Mouse (Mus musculus) myocyte (in vitro differentiated cells): ENCODE measurements around the gene Amhr2. TPM values are rescaled to one million over a fixed set of nuclear protein-coding genes. Genes with fewer than 3 reads are reported as not detected.

Experiments used
- H3K27me3 ChIP-seq: one replicate; pipeline ENCODE4 v1.6.1; 2011; ENCODE audit not compliant: control insufficient read depth, insufficient read depth, insufficient read length
- H3K36me3 ChIP-seq: one replicate; pipeline ENCODE4 v1.6.1; 2011; ENCODE audit not compliant: control insufficient read depth, insufficient read depth
- H3K4me2 ChIP-seq: one replicate; pipeline ENCODE4 v1.6.1; 2011; ENCODE audit warnings: low read depth, control low read depth
- H3K4me3 ChIP-seq: one replicate; pipeline ENCODE4 v1.5.1; 2011; ENCODE audit warnings: mild to moderate bottlenecking, control low read depth, moderate library complexity
- H3K79me2 ChIP-seq: one replicate; pipeline ENCODE4 v1.6.1; 2011; ENCODE audit not compliant: control insufficient read depth, insufficient read depth
- H3ac ChIP-seq: one replicate; pipeline ENCODE4 v1.6.1; 2011; ENCODE audit not compliant: control insufficient read depth, insufficient read length
- CEBPB ChIP-seq: IDR thresholded peaks from 2 replicates; pipeline ENCODE4 v1.6.1; 2011; ENCODE audit warnings: mild to moderate bottlenecking, moderate library complexity; ENCODE audit not compliant: poor library complexity, insufficient read depth, severe bottlenecking
- E2F4 ChIP-seq: IDR thresholded peaks from one replicate; pipeline ENCODE4 v1.6.1; 2011; ENCODE audit warnings: mild to moderate bottlenecking, control low read depth, moderate library complexity; ENCODE audit not compliant: insufficient read depth
- MAX ChIP-seq: IDR thresholded peaks from one replicate; pipeline ENCODE4 v1.6.1; 2011; ENCODE audit warnings: low read depth, mild to moderate bottlenecking, control low read depth
- MYOD1 ChIP-seq, 3 experiments: IDR thresholded peaks; one replicate each; pipeline ENCODE4 v1.6.1; 2011; ENCODE audit warnings: control low read depth in 2 of 3, low read depth in 2 of 3, mild to moderate bottlenecking in 2 of 3, moderate library complexity in 1 of 3; ENCODE audit not compliant: insufficient read length in 2 of 3, control insufficient read depth in 1 of 3
- MYOG ChIP-seq, 3 experiments: IDR thresholded peaks; one replicate each; pipeline ENCODE4 v1.6.1; 2011; ENCODE audit warnings: control low read depth in 2 of 3, low read depth in 2 of 3, mild to moderate bottlenecking in 2 of 3; ENCODE audit not compliant: insufficient read length in 2 of 3, control insufficient read depth in 1 of 3, insufficient read depth in 1 of 3
- POLR2A ChIP-seq: IDR thresholded peaks from one replicate; pipeline ENCODE4 v1.6.1; 2011; ENCODE audit warnings: low read depth, mild to moderate bottlenecking, control low read depth, moderate library complexity; ENCODE audit not compliant: insufficient read length
- POLR2AphosphoS2 ChIP-seq: IDR thresholded peaks from one replicate; pipeline ENCODE4 v1.6.1; 2011; ENCODE audit warnings: low read depth, control low read depth; ENCODE audit not compliant: insufficient read length
- REST ChIP-seq: IDR thresholded peaks from one replicate; pipeline ENCODE4 v1.6.1; 2011; ENCODE audit warnings: mild to moderate bottlenecking, control low read depth, moderate library complexity; ENCODE audit not compliant: insufficient read depth, insufficient read length
- SRF ChIP-seq: IDR thresholded peaks from one replicate; pipeline ENCODE4 v1.6.1; 2011; ENCODE audit warnings: low read depth; ENCODE audit not compliant: control insufficient read depth, insufficient read length
- TCF12 ChIP-seq: IDR thresholded peaks from one replicate; pipeline ENCODE4 v1.6.1; 2011; ENCODE audit warnings: mild to moderate bottlenecking, control low read depth; ENCODE audit not compliant: poor library complexity, insufficient read depth, severe bottlenecking
- TCF3 ChIP-seq: IDR thresholded peaks from one replicate; pipeline ENCODE4 v1.6.1; 2011; ENCODE audit warnings: low read depth, control low read depth; ENCODE audit not compliant: insufficient read length
- USF1 ChIP-seq: IDR thresholded peaks from one replicate; pipeline ENCODE4 v1.6.1; 2011; ENCODE audit warnings: low read depth, mild to moderate bottlenecking, control low read depth, moderate library complexity
- polyA plus RNA-seq: library from polyadenylated mRNA; unstranded; fragments of >200 nt; fragmentation: generic; extraction: Trizol; gene quantifications from one replicate; pipeline ENCODE4 v1.2.1, GENCODE M21; 2012; ENCODE audit warnings: missing spikeins

Amhr2 gene
- polyA plus RNA-seq, 1 experiment: 0.32 TPM

GRCm38 (mm10) chr15:102468675-102469370 lies 23.7 kb downstream of the Amhr2 start:
- Histone ChIP-seq H3ac (no peak overlapping the region), H3K4me2 (no peak overlapping the region), H3K27me3 (no peaks in the 10 kb centered on the region), H3K36me3 (peaks cover 13% of the 10 kb centered on the region), H3K79me2 (peaks cover 31% of the 10 kb centered on the region), H3K4me3 (no peak overlapping the region)
- TF ChIP-seq SRF (no peak), MYOD1 (IDR thresholded peaks at IDR 0.05; ENCODE audit: control insufficient read depth in 1 of 3, insufficient read length in 2 of 3, low read depth in 2 of 3) (no peak), MAX (no peak), TCF3 (no peak), POLR2A (no peak), POLR2AphosphoS2 (no peak), TCF12 (no peak), MYOG (IDR thresholded peaks at IDR 0.05; ENCODE audit: control insufficient read depth in 1 of 3, insufficient read depth in 1 of 3, insufficient read length in 2 of 3, low read depth in 2 of 3) (no peak), USF1 (no peak), E2F4 (no peak), CEBPB (no peak), REST (no peak)

DNA sequence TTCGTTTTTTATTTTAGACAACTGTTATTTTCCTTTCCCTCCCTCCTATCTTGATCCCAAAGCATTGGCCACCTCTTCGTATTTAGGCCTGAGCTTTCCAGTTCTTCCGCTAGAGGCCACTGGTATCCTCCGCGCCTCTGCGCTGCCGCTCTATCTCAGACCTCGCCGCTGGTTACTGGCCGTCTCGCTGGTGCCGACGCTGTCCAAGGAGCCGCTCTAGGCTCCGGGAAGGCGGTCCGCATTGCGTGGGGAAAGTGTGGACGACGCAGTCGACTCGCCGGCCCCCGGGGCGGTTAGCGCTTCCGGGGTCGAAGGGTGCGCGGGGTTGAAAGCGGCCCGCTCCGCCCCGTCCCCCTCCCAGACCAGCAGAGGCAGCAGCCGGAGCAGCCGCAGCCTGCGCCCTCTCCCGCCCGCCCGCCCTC lies 25.0 kb downstream of the Amhr2 start, which contains the start of gene Pcbp2:
Gene Pcbp2, plus strand, starts transcription at position 357 of the 422 bp plus-strand sequence.
- no peaks in the 10 kb centered on the region for H3K27me3 ChIP-seq
- H3K4me2 ChIP-seq: peak within 1 kb of the TSS; percentile 80
- peaks cover 45% of the 10 kb centered on the region for H3K79me2 ChIP-seq
- TF ChIP-seq E2F4: peak; percentile 52
- TF ChIP-seq MYOD1 (IDR thresholded peaks at IDR 0.05; ENCODE audit: control insufficient read depth in 1 of 3, insufficient read length in 2 of 3, low read depth in 2 of 3): peak in 1 of 3 experiments; percentile 37
- TF ChIP-seq SRF: peak; percentile 82
- peak in 2 of 3 experiments; percentile 15 to 64 for TF ChIP-seq MYOG (IDR thresholded peaks at IDR 0.05; ENCODE audit: control insufficient read depth in 1 of 3, insufficient read depth in 1 of 3, insufficient read length in 2 of 3, low read depth in 2 of 3)
- TF ChIP-seq POLR2A: peak; percentile 64
- peak; percentile 87 for TF ChIP-seq POLR2AphosphoS2
- no peak for TF ChIP-seq USF1
- TF ChIP-seq CEBPB: no peak
- no peak for TF ChIP-seq TCF3
- peaks cover 27% of the 10 kb centered on the region for H3K36me3 ChIP-seq
- peak within 1 kb of the TSS; percentile 27 for H3ac ChIP-seq
- peak within 1 kb of the TSS; percentile 70 for H3K4me3 ChIP-seq

DNA sequence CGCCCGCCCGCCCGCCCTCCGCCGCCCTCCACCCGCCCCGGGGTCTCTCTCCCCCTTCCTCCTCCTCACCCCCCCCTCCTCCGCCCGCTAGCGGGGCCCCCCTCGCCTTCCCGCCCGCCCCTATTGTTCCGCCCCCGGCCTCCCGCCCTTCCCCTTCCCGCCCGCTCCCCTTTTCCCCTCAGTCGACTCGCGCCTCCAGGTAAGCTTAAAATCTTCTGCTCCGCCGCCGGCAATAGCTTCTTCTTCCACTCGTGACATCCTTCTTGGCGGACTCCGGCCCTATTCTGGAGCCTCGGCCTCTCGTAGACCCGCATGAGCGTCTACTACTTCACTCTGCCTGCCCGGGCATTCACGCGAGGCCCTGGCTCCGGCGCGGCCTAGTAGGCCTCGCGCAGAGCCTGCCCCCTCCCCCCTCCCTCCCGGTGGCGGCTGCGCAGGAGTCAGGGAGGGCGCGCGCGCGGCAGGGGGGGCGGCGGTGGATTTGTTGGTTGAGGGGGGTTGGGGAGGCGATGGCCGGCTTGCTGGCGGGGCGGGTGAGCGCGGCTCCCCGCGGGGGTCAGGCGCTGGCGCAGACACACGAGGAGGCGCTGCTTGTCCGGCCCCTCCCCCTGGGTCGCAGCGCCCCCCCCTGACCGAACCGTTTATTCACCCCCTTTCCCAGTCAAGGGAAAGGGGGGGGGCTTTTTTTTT lies 25.6 kb downstream of the Amhr2 start:
- Histone ChIP-seq H3K36me3 (peaks cover 32% of the 10 kb centered on the region), H3K79me2 (peaks cover 50% of the 10 kb centered on the region), H3K27me3 (no peaks in the 10 kb centered on the region), H3ac (peak overlapping the region; percentile 27), H3K4me3 (peak overlapping the region; percentile 70), H3K4me2 (no peak overlapping the region)
- peak in 1 of 3 experiments; percentile 45 for TF ChIP-seq MYOG (IDR thresholded peaks at IDR 0.05; ENCODE audit: control insufficient read depth in 1 of 3, insufficient read depth in 1 of 3, insufficient read length in 2 of 3, low read depth in 2 of 3)
- TF ChIP-seq POLR2AphosphoS2: peak; percentile 19
- no peak for TF ChIP-seq USF1
- no peak for TF ChIP-seq CEBPB
- peak in 1 of 3 experiments; percentile 37 for TF ChIP-seq MYOD1 (IDR thresholded peaks at IDR 0.05; ENCODE audit: control insufficient read depth in 1 of 3, insufficient read length in 2 of 3, low read depth in 2 of 3)
- peak; percentile 50 for TF ChIP-seq POLR2A
- peak; percentile 6 for TF ChIP-seq E2F4

GRCm38 (mm10) chr15:102471295-102471645 lies 26.1 kb downstream of the Amhr2 start:
- Histone ChIP-seq H3K27me3 (no peaks in the 10 kb centered on the region), H3K36me3 (peaks cover 37% of the 10 kb centered on the region), H3K79me2 (peaks cover 55% of the 10 kb centered on the region), H3K4me2 (peak overlapping the region; percentile 80), H3K4me3 (peak overlapping the region; percentile 70), H3ac (peak overlapping the region; percentile 27)
- TF ChIP-seq POLR2AphosphoS2 (no peak), TCF3 (no peak), MAX (no peak), SRF (no peak), MYOD1 (IDR thresholded peaks at IDR 0.05; ENCODE audit: control insufficient read depth in 1 of 3, insufficient read length in 2 of 3, low read depth in 2 of 3) (no peak), REST (no peak), E2F4 (no peak), MYOG (IDR thresholded peaks at IDR 0.05; ENCODE audit: control insufficient read depth in 1 of 3, insufficient read depth in 1 of 3, insufficient read length in 2 of 3, low read depth in 2 of 3) (no peak), USF1 (no peak), POLR2A (no peak), TCF12 (no peak), CEBPB (no peak)
